Mouse (Mus musculus): ENCODE measurements at regions not wholly inside any gene's neighbourhood (a gene's known extent, or its start where the extent isn't known, plus 50 kb on each side); places are given as distances from the start of the nearest gene placed in this dataset.

- TF ChIP-seq CTCF (IDR thresholded peaks at IDR 0.05; ENCODE audit: insufficient read depth, low read depth, low read length) (no peak), POLR2A (IDR thresholded peaks at IDR 0.05; ENCODE audit: insufficient read depth, low read depth, low read length) (no peak)
These were observed 213.4 kb downstream of the H2al1j start for GRCm38 (mm10) chrX:11541011-11541410.
